Mouse (Mus musculus) gastrocnemius, adult 8-10 months (tissue): Measurements from ENCODE around the gene Lmtk3. TPM values are rescaled to one million over a fixed set of nuclear protein-coding genes. Genes with fewer than 3 reads are reported as not detected.

ENCODE experiments used
- DNase-seq, 2 experiments: peaks; one replicate each; pipeline ENCODE4 v3.0.0; 2022; ENCODE audit warnings: low spot score in 2 of 2
- total RNA-seq, 4 experiments: library from RNA; stranded (reverse); gene quantifications; 2 replicates each; pipeline ENCODE4 v1.2.4; 2022

Gene Lmtk3
- total RNA-seq, 4 experiments from 2014 or later: not detected

- DNase-seq: no peak
These were observed 69.6 kb downstream of the Lmtk3 start for GRCm38 (mm10) chr7:45853089-45853488.

Other genes with a start within 250 kb of the Lmtk3 start
- gene Hsd17b14, start 228.8 kb upstream of the Lmtk3 start, total RNA-seq: 1 to 10 TPM in 1 of 4 experiments, under 1 TPM in 2, not detected in 1; 0.52 to 2.8 (median 0.56) TPM
- 100 to 1,000 TPM in 1 of 4 experiments, 10 to 100 TPM in 3; 82.2 to 107 (median 91.8) TPM for gene Bcat2, start 213.6 kb upstream of the Lmtk3 start, total RNA-seq
- not detected for gene Fgf21, start 168.2 kb upstream of the Lmtk3 start, total RNA-seq
- not detected for gene Fut1, start 166.4 kb upstream of the Lmtk3 start, total RNA-seq
- not detected for gene Izumo1, start 161.9 kb upstream of the Lmtk3 start, total RNA-seq
- gene Rasip1, start 156.2 kb upstream of the Lmtk3 start, total RNA-seq: 1 to 10 TPM; 5.1 to 7.0 (median 5.3) TPM
- gene Mamstr, start 143.8 kb upstream of the Lmtk3 start, total RNA-seq: 10 to 100 TPM; 18.5 to 36.8 (median 28.8) TPM
- under 1 TPM; 0.12 to 0.29 (median 0.20) TPM for gene Fut2, start 117.3 kb upstream of the Lmtk3 start, total RNA-seq
- gene Ntn5, start 99.7 kb upstream of the Lmtk3 start, total RNA-seq: under 1 TPM; 0.18 to 0.48 (median 0.27) TPM
- under 1 TPM in 3 of 4 experiments, not detected in 1; 0.12 to 0.18 (median 0.16) TPM for gene Sec1, start 89.3 kb upstream of the Lmtk3 start, total RNA-seq
- 10 to 100 TPM; 14.3 to 18.2 (median 16.1) TPM for gene Car11, start 83.9 kb upstream of the Lmtk3 start, total RNA-seq
- gene Dbp, start 78.7 kb upstream of the Lmtk3 start, total RNA-seq: 100 to 1,000 TPM in 3 of 4 experiments, 10 to 100 TPM in 1; 69.5 to 173 (median 143) TPM
- 100 to 1,000 TPM; 479 to 609 (median 594) TPM for gene Rpl18, start 68.3 kb upstream of the Lmtk3 start, total RNA-seq
- gene Sphk2, start 65.7 kb upstream of the Lmtk3 start, total RNA-seq: 10 to 100 TPM; 10.6 to 15.0 (median 13.0) TPM
- under 1 TPM in 2 of 4 experiments, not detected in 2; 0.10 to 0.38 TPM for gene Fam83e, start 62.5 kb upstream of the Lmtk3 start, total RNA-seq
- not detected for gene Spaca4, start 57.9 kb upstream of the Lmtk3 start, total RNA-seq
- not detected for gene Sult2b1, start 931 bp downstream of the Lmtk3 start, total RNA-seq
- gene Cyth2, start 30.8 kb downstream of the Lmtk3 start, total RNA-seq: 10 to 100 TPM; 25.2 to 34.3 (median 30.8) TPM
- gene Kcnj14, start 41.0 kb downstream of the Lmtk3 start, total RNA-seq: under 1 TPM in 2 of 4 experiments, not detected in 2; 0.11 to 0.29 TPM
- 10 to 100 TPM; 15.5 to 17.3 (median 16.1) TPM for gene Grwd1, start 47.2 kb downstream of the Lmtk3 start, total RNA-seq
- gene Kdelr1, start 89.0 kb downstream of the Lmtk3 start, total RNA-seq: 10 to 100 TPM; 68.0 to 73.7 (median 70.1) TPM
- gene Grin2d, start 94.6 kb downstream of the Lmtk3 start, total RNA-seq: under 1 TPM in 2 of 4 experiments, not detected in 2; 0.07 to 0.11 TPM
- not detected for gene Syngr4, start 113.0 kb downstream of the Lmtk3 start, total RNA-seq
- gene Tmem143, start 113.2 kb downstream of the Lmtk3 start, total RNA-seq: 10 to 100 TPM; 52.6 to 67.7 (median 56.3) TPM
- 10 to 100 TPM in 1 of 4 experiments, 1 to 10 TPM in 3; 6.2 to 10.2 (median 6.8) TPM for gene Emp3, start 137.7 kb downstream of the Lmtk3 start, total RNA-seq
- gene Ccdc114, start 140.3 kb downstream of the Lmtk3 start, total RNA-seq: under 1 TPM in 3 of 4 experiments, not detected in 1; 0.19 to 0.85 (median 0.29) TPM
- under 1 TPM in 1 of 4 experiments, not detected in 3; 0.13 TPM for gene Abcc6, start 246.6 kb downstream of the Lmtk3 start, total RNA-seq
- gene Nomo1, start 250.0 kb downstream of the Lmtk3 start, total RNA-seq: 100 to 1,000 TPM in 3 of 4 experiments, 10 to 100 TPM in 1; 89.6 to 107 (median 103) TPM